Mouse (Mus musculus) stomach, embryonic 16.5 days (tissue): ENCODE measurements around the gene Dnah10. TPM values are rescaled to one million over a fixed set of nuclear protein-coding genes. Genes with fewer than 3 reads are reported as not detected.

Experiments used
- ATAC-seq: fragments of 200-750 bp; cut with Nextera tagmentation; 2 replicates; pipeline ENCODE4 v1.8.0; 2017; ENCODE audit warnings: moderate number of reproducible peaks, moderate TSS enrichment; ENCODE audit not compliant: insufficient read depth, low FRiP score
- H3K27ac ChIP-seq: fragments of 300-500 bp; sonication (generic); 2 replicates; pipeline ENCODE4 v1.5.1; 2014; ENCODE audit warnings: low read length
- H3K27me3 ChIP-seq: fragments of 300-500 bp; sonication (generic); 2 replicates; pipeline ENCODE4 v1.6.1; 2014; ENCODE audit warnings: low read length, control low read depth, mixed read lengths; ENCODE audit not compliant: control insufficient read depth, insufficient read depth
- H3K36me3 ChIP-seq: fragments of 300-500 bp; sonication (generic); 2 replicates; pipeline ENCODE4 v1.6.1; 2014; ENCODE audit warnings: low read length; ENCODE audit not compliant: control insufficient read depth, insufficient read depth
- H3K4me1 ChIP-seq: fragments of 300-500 bp; sonication (generic); 2 replicates; pipeline ENCODE4 v1.6.1; 2014; ENCODE audit warnings: low read length, control low read depth, mixed read lengths; ENCODE audit not compliant: control insufficient read depth, insufficient read depth
- H3K4me2 ChIP-seq: fragments of 300-500 bp; sonication (generic); 2 replicates; pipeline ENCODE4 v1.6.1; 2014; ENCODE audit warnings: low read depth, low read length, mixed read lengths
- H3K4me3 ChIP-seq: fragments of 300-500 bp; sonication (generic); replicated peaks from 2 replicates; pipeline ENCODE4 v1.5.1; 2014; ENCODE audit warnings: mild to moderate bottlenecking, low read length
- H3K9ac ChIP-seq: fragments of 300-500 bp; sonication (generic); 2 replicates; pipeline ENCODE4 v1.6.1; 2014; ENCODE audit warnings: low read length
- H3K9me3 ChIP-seq: fragments of 300-500 bp; sonication (generic); replicated peaks from 2 replicates; pipeline ENCODE4 v1.6.1; 2016; ENCODE audit warnings: low read length, control low read depth; ENCODE audit not compliant: control insufficient read depth
- WGBS: fragments of 180-500 bp; shearing (Covaris S2); extraction: QIAGEN DNeasy Blood & Tissue Kit; methylation state at CpG from one replicate; pipeline ENCODE4 v1.1.7; 2014; 5-methylcytosine and 5-hydroxymethylcytosine counted together
- polyA plus RNA-seq: library from polyadenylated mRNA; unstranded; fragments of >200 nt; fragmentation: Nextera tagmentation; extraction: Ambion mirVana; gene quantifications from 2 replicates; pipeline ENCODE4 v1.2.1, GENCODE M21; 2015

Dnah10 gene
- polyA plus RNA-seq, 1 experiment from 2014 or later, result 0.10 TPM

GRCm38 (mm10) chr5:124835218-124835617, 110.3 kb downstream of the Dnah10 start:
- H3K9ac ChIP-seq, result no peak overlapping the region
- no peaks in the 10 kb centered on the region for H3K36me3 ChIP-seq
- WGBS, result 96% methylated on average over 15 of the region's 15 CpGs
- no peaks in the 10 kb centered on the region for H3K4me1 ChIP-seq
- H3K9me3 ChIP-seq, result no peaks in the 10 kb centered on the region
- no peak for ATAC-seq
- H3K27me3 ChIP-seq, result no peaks in the 10 kb centered on the region
- H3K4me3 ChIP-seq, result no peak overlapping the region
- H3K27ac ChIP-seq, result no peak overlapping the region
- no peak overlapping the region for H3K4me2 ChIP-seq

GRCm38 (mm10) chr5:124836075-124836474, 111.2 kb downstream of the Dnah10 start:
- ATAC-seq, result no peak
- H3K27ac ChIP-seq, result no peak overlapping the region
- H3K4me1 ChIP-seq, result no peaks in the 10 kb centered on the region
- no peak overlapping the region for H3K4me2 ChIP-seq
- no peak overlapping the region for H3K9ac ChIP-seq
- 88% methylated on average over 10 of the region's 10 CpGs for WGBS
- no peaks in the 10 kb centered on the region for H3K27me3 ChIP-seq
- H3K36me3 ChIP-seq, result no peaks in the 10 kb centered on the region
- no peaks in the 10 kb centered on the region for H3K9me3 ChIP-seq
- no peak overlapping the region for H3K4me3 ChIP-seq

GRCm38 (mm10) chr5:124836621-124837020, 111.7 kb downstream of the Dnah10 start:
- no peak overlapping the region for H3K27ac ChIP-seq
- H3K9ac ChIP-seq, result no peak overlapping the region
- H3K4me2 ChIP-seq, result no peak overlapping the region
- no peaks in the 10 kb centered on the region for H3K9me3 ChIP-seq
- 64% methylated on average over 4 of the region's 4 CpGs for WGBS
- no peaks in the 10 kb centered on the region for H3K27me3 ChIP-seq
- H3K36me3 ChIP-seq, result no peaks in the 10 kb centered on the region
- no peak overlapping the region for H3K4me3 ChIP-seq
- ATAC-seq, result no peak
- no peaks in the 10 kb centered on the region for H3K4me1 ChIP-seq

- Histone ChIP-seq H3K9me3 (no peaks in the 10 kb centered on the region), H3K27me3 (no peaks in the 10 kb centered on the region), H3K9ac (no peak overlapping the region), H3K36me3 (no peaks in the 10 kb centered on the region), H3K4me2 (no peak overlapping the region), H3K4me3 (no peak overlapping the region), H3K27ac (no peak overlapping the region), H3K4me1 (no peaks in the 10 kb centered on the region)
- no peak for ATAC-seq
- 67% methylated on average over 7 of the region's 7 CpGs for WGBS
Observed at GRCm38 (mm10) chr5:124840202-124840601, 115.3 kb downstream of the Dnah10 start.

GRCm38 (mm10) chr5:124840669-124841068, 115.8 kb downstream of the Dnah10 start:
- H3K36me3 ChIP-seq, result no peaks in the 10 kb centered on the region

GRCm38 (mm10) chr5:124843386-124843785, 118.5 kb downstream of the Dnah10 start:
- no peak overlapping the region for H3K4me3 ChIP-seq
- H3K9me3 ChIP-seq, result no peaks in the 10 kb centered on the region
- no peak overlapping the region for H3K9ac ChIP-seq
- no peaks in the 10 kb centered on the region for H3K4me1 ChIP-seq
- no peak overlapping the region for H3K4me2 ChIP-seq
- H3K27me3 ChIP-seq, result no peaks in the 10 kb centered on the region
- WGBS, result 78% methylated on average over 8 of the region's 8 CpGs
- ATAC-seq, result no peak
- no peak overlapping the region for H3K27ac ChIP-seq
- H3K36me3 ChIP-seq, result no peaks in the 10 kb centered on the region

More at GRCm38 (mm10) chr5:124840669-124841068, 115.8 kb downstream of the Dnah10 start:
- H3K4me1 ChIP-seq, result no peaks in the 10 kb centered on the region
- no peak overlapping the region for H3K27ac ChIP-seq
- no peaks in the 10 kb centered on the region for H3K27me3 ChIP-seq
- no peak for ATAC-seq
- no peak overlapping the region for H3K4me2 ChIP-seq
- no peak overlapping the region for H3K4me3 ChIP-seq
- H3K9ac ChIP-seq, result no peak overlapping the region
- WGBS, result 76% methylated on average over 2 of the region's 2 CpGs
- H3K9me3 ChIP-seq, result no peaks in the 10 kb centered on the region

GRCm38 (mm10) chr5:124844929-124845328, 120.0 kb downstream of the Dnah10 start:
- no peak overlapping the region for H3K27ac ChIP-seq
- no peak for ATAC-seq

GRCm38 (mm10) chr5:124847014-124847413, 122.1 kb downstream of the Dnah10 start:
- Histone ChIP-seq H3K27ac (no peak overlapping the region), H3K27me3 (no peaks in the 10 kb centered on the region), H3K36me3 (no peaks in the 10 kb centered on the region), H3K4me1 (no peaks in the 10 kb centered on the region), H3K4me2 (no peak overlapping the region), H3K4me3 (no peak overlapping the region), H3K9me3 (no peaks in the 10 kb centered on the region), H3K9ac (no peak overlapping the region)
- WGBS, result 79% methylated on average over 1 of the region's 1 CpGs
- no peak for ATAC-seq

More at GRCm38 (mm10) chr5:124844929-124845328, 120.0 kb downstream of the Dnah10 start:
- no peaks in the 10 kb centered on the region for H3K36me3 ChIP-seq
- 63% methylated on average over 4 of the region's 4 CpGs for WGBS
- no peaks in the 10 kb centered on the region for H3K27me3 ChIP-seq
- no peak overlapping the region for H3K4me3 ChIP-seq
- no peak overlapping the region for H3K9ac ChIP-seq
- H3K4me2 ChIP-seq, result no peak overlapping the region
- H3K9me3 ChIP-seq, result no peaks in the 10 kb centered on the region
- no peaks in the 10 kb centered on the region for H3K4me1 ChIP-seq

- H3K36me3 ChIP-seq, result no peaks in the 10 kb centered on the region
- no peak overlapping the region for H3K27ac ChIP-seq
- 80% methylated on average over 3 of the region's 3 CpGs for WGBS
- no peak overlapping the region for H3K4me2 ChIP-seq
- peaks cover 7% of the 10 kb centered on the region for H3K4me1 ChIP-seq
- no peaks in the 10 kb centered on the region for H3K9me3 ChIP-seq
- no peak for ATAC-seq
- H3K27me3 ChIP-seq, result no peaks in the 10 kb centered on the region
- H3K4me3 ChIP-seq, result no peak overlapping the region
- H3K9ac ChIP-seq, result no peak overlapping the region
Observed at GRCm38 (mm10) chr5:124848994-124849393, 124.1 kb downstream of the Dnah10 start.

- Histone ChIP-seq H3K27me3 (no peaks in the 10 kb centered on the region), H3K36me3 (no peaks in the 10 kb centered on the region), H3K27ac (no peak overlapping the region), H3K4me2 (no peak overlapping the region), H3K4me1 (peaks cover 7% of the 10 kb centered on the region), H3K4me3 (no peak overlapping the region), H3K9ac (no peak overlapping the region), H3K9me3 (no peaks in the 10 kb centered on the region)
- 50% methylated on average over 4 of the region's 4 CpGs for WGBS
- ATAC-seq, result peak; percentile 47; the same call in 1 of the 2 replicates
Observed at GRCm38 (mm10) chr5:124851572-124851971, 126.7 kb downstream of the Dnah10 start.
